Mouse (Mus musculus) heart, postnatal 0 days (tissue): ENCODE results near the gene Slc48a1.

ENCODE experiments used
- CTCF ChIP-seq: IDR thresholded peaks from 2 replicates; pipeline ENCODE4 v1.5.1; 2016; ENCODE audit warnings: antibody characterized with exemption, control low read depth, low read depth
- EP300 ChIP-seq: IDR thresholded peaks from 2 replicates; pipeline ENCODE4 v1.6.1; 2016; ENCODE audit warnings: antibody characterized with exemption, low read depth

DNA sequence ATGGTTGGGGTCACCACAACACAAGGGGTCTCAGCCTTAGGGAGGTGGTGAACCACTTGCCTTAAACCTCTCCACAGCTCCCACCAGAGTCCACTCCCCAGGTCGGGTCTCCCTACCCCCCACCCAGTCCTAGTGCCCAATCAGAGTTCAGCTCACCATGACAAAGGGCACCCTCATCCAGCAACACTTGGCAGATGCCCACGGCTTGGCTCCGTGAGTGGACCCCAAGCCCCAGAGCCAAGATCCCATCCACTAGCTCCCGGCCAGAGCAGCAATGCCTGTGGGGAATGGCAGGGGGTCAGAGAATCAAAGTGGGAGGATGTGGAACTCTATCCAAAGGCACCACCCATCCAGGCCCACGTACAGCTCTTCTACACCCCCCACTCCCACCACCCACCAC lies 17.4 kb upstream of the Slc48a1 start:
- TF ChIP-seq EP300 (no peak), CTCF (no peak)
